Mouse (Mus musculus) embryonic fibroblast, embryonic 13.5 days (primary cell): ENCODE measurements around the gene Ywhaq. TPM values are rescaled to one million over a fixed set of nuclear protein-coding genes. Genes with fewer than 3 reads are reported as not detected.
"Not testable (repeated sequence)": the region's sequence is repeated elsewhere in the genome, so short reads cannot be mapped to it uniquely, and the experiment has no call there.

Source experiments
- H3K27ac ChIP-seq: 2 replicates; pipeline ENCODE4 v1.5.1; 2012; ENCODE audit warnings: low read length, control low read depth, inconsistent platforms; ENCODE audit not compliant: insufficient read depth
- H3K4me1 ChIP-seq: 2 replicates; pipeline ENCODE4 v1.6.1; 2011; ENCODE audit warnings: low read length; ENCODE audit not compliant: control insufficient read depth, insufficient read depth
- H3K4me3 ChIP-seq: 2 replicates; pipeline ENCODE4 v1.5.1; 2011; ENCODE audit warnings: mild to moderate bottlenecking, control low read depth, low read length; ENCODE audit not compliant: insufficient read depth
- CTCF ChIP-seq: IDR thresholded peaks from 2 replicates; pipeline ENCODE4 v1.5.1; 2011; ENCODE audit warnings: mild to moderate bottlenecking, control low read depth, low read length, moderate library complexity, borderline replicate concordance; ENCODE audit not compliant: insufficient read depth
- POLR2A ChIP-seq: IDR thresholded peaks from 2 replicates; pipeline ENCODE4 v1.6.1; 2011; ENCODE audit warnings: low read depth, mild to moderate bottlenecking, control low read depth, low read length, moderate library complexity
- polyA plus RNA-seq: library from polyadenylated mRNA; stranded (reverse); fragments of >200 nt; gene quantifications from 2 replicates; pipeline ENCODE4 v1.2.4, GENCODE M21; 2011; ENCODE audit warnings: low read depth; ENCODE audit not compliant: missing spikeins, insufficient read length

Ywhaq gene
- polyA plus RNA-seq, 1 experiment = 295 TPM

DNA sequence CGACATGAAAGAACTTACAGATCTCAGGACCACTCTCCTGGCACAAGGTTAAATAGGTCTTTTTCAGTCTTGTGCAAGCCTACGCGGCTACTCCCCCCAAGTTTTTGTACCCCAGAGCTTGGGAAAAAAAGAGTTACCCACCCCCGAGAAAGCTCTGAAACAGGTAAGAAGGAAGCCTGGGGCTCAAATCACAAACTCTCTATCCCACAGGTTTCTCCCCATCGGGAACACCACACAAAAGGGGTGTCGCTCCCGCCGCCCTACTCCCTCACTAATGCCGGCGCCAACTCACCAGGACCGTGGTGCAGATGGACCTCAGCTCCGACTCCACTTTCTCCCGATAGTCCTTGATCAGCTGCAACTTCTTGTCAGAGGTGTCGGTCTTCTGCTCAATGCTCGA lies 931 bp downstream of the Ywhaq start:
- H3K4me1 ChIP-seq = no peaks in the 10 kb centered on the region; the same call in 1 of the 2 replicates
- peak overlapping the region; percentile 96 for H3K4me3 ChIP-seq
- no peak for TF ChIP-seq POLR2A
- TF ChIP-seq CTCF = no peak
- peak overlapping the region; percentile 53 for H3K27ac ChIP-seq

DNA sequence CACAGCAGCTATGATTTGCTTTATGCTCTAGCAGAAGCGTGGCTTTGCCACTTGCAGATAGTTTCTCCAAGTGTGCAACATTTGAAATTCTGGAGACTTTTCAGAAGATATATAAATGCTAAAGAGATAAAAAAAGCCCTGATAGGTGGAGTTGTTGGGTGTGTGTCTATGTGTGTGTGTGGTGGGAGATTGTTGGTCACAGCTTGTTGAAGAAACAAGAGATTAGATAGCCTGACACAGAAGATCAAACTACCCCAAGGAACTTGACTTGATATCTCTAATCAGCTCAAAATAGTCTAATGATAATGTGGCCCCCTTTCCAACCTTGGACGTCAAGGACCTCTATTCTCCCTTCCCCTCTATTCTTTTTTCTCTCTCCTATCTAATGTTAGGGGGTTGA lies 6.8 kb downstream of the Ywhaq start:
- Histone ChIP-seq H3K27ac (no peak overlapping the region), H3K4me1 (no peaks in the 10 kb centered on the region; the same call in 1 of the 2 replicates), H3K4me3 (no peak overlapping the region)
- TF ChIP-seq CTCF (no peak), POLR2A (no peak)

DNA sequence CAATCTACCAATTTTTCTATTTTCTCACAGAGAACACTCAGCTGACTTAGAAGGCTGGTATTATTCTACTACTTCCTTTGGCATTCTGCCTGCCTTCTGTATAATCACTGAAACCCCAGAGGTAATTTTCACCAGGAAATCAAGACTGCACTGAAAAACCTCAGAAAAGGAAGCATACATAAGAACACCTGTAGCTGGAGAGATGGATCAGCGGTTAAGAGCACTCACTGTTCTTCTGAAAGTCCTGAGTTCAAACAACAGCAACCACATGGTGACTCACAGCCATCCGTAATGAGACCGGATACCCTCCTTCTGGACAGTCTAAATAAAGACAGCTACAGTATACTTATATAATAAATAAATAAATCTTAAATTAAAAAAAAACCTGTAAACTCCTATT lies 7.8 kb downstream of the Ywhaq start:
- H3K4me3 ChIP-seq = no peak overlapping the region
- TF ChIP-seq CTCF (no peak), POLR2A (no peak)
- no peak overlapping the region for H3K27ac ChIP-seq
- H3K4me1 ChIP-seq = no peaks in the 10 kb centered on the region; the same call in 1 of the 2 replicates

DNA sequence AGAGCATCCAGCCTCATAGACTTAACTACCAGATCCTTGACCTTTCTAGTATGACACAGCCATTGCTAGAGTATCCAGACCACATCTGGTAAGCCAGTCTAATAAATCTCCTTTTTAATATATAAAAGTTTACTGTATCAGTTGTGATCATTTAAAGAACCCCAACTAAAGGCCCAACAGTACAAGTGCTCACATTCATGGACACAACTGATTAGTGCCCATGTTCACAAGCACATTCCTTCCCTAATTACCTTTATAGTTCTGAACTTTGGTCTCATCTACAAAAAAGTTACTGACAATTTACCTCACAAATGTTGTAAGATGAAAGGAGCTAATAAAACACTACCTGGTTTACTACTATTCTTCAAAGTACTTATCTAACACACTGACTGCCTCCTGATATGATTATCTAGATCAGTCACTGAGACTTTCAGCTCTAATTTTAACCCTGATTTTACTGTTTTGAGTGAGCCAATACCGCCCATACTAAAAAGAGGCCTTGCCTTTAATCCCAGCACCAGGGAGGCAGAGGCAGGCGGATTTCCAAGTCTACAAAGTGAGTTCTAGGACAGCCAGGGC lies 8.6 kb downstream of the Ywhaq start:
- Histone ChIP-seq H3K27ac (no peak overlapping the region), H3K4me3 (no peak overlapping the region), H3K4me1 (no peaks in the 10 kb centered on the region)
- TF ChIP-seq CTCF (no peak), POLR2A (no peak)

DNA sequence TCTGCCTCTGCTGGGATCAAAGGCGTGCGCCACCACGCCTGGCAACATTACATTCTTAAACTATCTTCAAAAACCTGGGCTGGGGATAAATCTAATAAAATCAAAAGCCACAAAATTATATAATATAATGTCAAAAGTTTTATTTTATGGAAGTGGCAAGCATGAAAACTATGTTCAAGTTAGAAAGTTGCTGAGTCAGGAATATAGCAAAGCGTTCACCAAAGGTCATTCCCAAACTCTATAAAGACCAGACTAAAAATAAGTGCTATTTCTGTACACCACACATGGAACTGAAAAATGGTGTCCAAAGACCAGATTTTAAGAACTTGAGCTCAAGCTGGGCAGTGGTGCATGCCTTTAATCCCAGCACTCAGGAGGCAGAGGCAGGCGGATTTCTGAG lies 14.7 kb downstream of the Ywhaq start:
- no peak for TF ChIP-seq POLR2A
- TF ChIP-seq CTCF = no peak
- Histone ChIP-seq H3K27ac (no peak overlapping the region), H3K4me3 (no peak overlapping the region), H3K4me1 (no peaks in the 10 kb centered on the region)

- H3K4me3 ChIP-seq = no peak overlapping the region
- TF ChIP-seq CTCF (no peak), POLR2A (no peak)
- no peak overlapping the region for H3K27ac ChIP-seq
- no peaks in the 10 kb centered on the region for H3K4me1 ChIP-seq
Measured at GRCm38 (mm10) chr12:21386201-21386600, 31.2 kb downstream of the Ywhaq start.

DNA sequence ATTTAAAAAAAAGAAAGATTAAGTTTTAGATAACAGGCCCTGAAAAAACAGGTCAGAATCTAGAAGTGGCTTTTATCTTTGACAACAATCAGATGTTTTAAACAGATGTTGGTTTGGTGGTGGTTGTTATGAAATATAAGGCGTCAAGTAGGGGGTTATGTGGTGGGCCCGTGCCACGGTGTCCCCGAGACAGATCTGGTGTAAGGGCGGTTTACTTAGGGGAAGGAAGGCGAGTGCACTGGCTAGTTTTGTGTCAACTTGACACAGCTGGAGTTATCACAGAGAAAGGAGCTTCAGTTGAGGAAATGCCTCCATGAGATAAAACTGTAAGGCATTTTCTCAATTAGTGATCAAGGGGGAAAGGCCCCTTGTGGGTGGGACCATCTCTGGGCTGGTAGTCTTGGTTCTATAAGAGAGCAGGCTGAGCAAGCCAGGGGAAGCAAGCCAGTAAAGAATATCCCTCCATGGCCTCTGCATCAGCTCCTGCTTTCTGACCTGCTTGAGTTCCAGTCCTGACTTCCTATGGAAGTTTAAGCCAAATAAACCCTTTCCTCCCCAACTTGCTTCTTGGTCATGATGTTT lies 38.6 kb downstream of the Ywhaq start:
- H3K4me1 ChIP-seq, H3K27ac ChIP-seq, H3K4me3 ChIP-seq: not testable (repeated sequence)

- TF ChIP-seq CTCF = no peak
- TF ChIP-seq POLR2A = no peak
- no peaks in the 10 kb centered on the region; the same call in 1 of the 2 replicates for H3K4me1 ChIP-seq
- H3K27ac ChIP-seq = no peak overlapping the region
- H3K4me3 ChIP-seq = no peak overlapping the region
Measured at GRCm38 (mm10) chr12:21375376-21376157, 41.9 kb downstream of the Ywhaq start.

DNA sequence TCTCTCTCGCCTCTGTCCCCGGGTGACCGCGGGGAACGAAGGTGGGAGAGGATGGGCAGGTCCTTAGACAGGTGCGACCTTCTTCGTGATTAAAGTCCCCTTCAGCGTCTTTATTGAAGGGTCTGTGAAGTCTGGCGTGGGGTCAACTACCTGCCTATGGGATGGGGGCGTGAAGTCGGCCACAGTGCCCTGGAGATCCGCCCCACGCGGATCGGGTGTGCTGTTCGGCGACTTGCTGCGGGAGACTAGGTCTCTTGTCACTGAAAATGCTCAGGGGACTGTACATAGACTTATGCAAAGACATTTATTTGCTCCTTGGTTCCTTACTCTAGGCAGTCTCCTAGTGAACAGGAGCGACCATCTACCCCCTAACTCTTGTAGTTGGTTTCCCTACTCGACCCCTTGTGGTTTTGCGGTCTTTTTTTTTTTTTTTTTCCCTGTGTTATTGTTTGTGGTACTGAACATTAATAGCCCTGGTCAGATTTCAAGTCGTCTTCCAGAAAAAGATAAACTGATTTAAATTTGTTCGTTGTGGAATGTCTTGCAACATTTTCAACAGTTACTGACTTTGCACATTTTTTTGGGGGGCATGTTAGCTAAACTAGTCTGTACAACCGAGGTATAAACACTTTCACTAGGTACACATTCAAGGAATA lies 43.5 kb downstream of the Ywhaq start:
- H3K4me3 ChIP-seq = peak overlapping the region; percentile 85
- H3K4me1 ChIP-seq = no peaks in the 10 kb centered on the region; the same call in 1 of the 2 replicates
- H3K27ac ChIP-seq = peak overlapping the region; percentile 91
- TF ChIP-seq CTCF (no peak), POLR2A (no peak)
